Mouse (Mus musculus) olfactory bulb, adult 2 months (tissue): ENCODE measurements around the gene Sv2b.

ENCODE experiments used
- CTCF ChIP-seq: fragments of 200-500 bp; IDR thresholded peaks from 2 replicates; pipeline ENCODE4 v1.5.1; 2012; ENCODE audit warnings: low read depth, mild to moderate bottlenecking, low read length, moderate library complexity; ENCODE audit not compliant: insufficient read depth
- POLR2A ChIP-seq: fragments of 200-500 bp; IDR thresholded peaks from 2 replicates; pipeline ENCODE4 v1.6.1; 2012; ENCODE audit warnings: mild to moderate bottlenecking, low read depth, low read length, moderate library complexity; ENCODE audit not compliant: insufficient read depth

- TF ChIP-seq CTCF (no peak), POLR2A (no peak)
Measured at GRCm38 (mm10) chr7:75103900-75104299, 205.2 kb downstream of the Sv2b start.
